Mouse (Mus musculus) midbrain, embryonic 13.5 days (tissue): Measurements from ENCODE around the gene Gnat1. TPM values are rescaled to one million over a fixed set of nuclear protein-coding genes. Genes with fewer than 3 reads are reported as not detected.

ENCODE experiments used
- ATAC-seq: fragments of 200-750 bp; cut with Nextera tagmentation; 2 replicates; pipeline ENCODE4 v1.8.0; 2017; ENCODE audit warnings: mild to moderate bottlenecking, moderate TSS enrichment, moderate library complexity
- H3K27ac ChIP-seq: fragments of 300-500 bp; sonication (generic); 2 replicates; pipeline ENCODE4 v1.5.1; 2015; ENCODE audit warnings: inconsistent platforms, mild to moderate bottlenecking, moderate library complexity
- H3K27me3 ChIP-seq: fragments of 300-500 bp; sonication (generic); 2 replicates; pipeline ENCODE4 v1.6.1; 2015; ENCODE audit warnings: mild to moderate bottlenecking, inconsistent platforms
- H3K36me3 ChIP-seq: fragments of 300-500 bp; sonication (generic); 2 replicates; pipeline ENCODE4 v1.6.1; 2015; ENCODE audit warnings: mild to moderate bottlenecking, inconsistent platforms
- H3K4me1 ChIP-seq: fragments of 300-500 bp; sonication (generic); replicated peaks from 2 replicates; pipeline ENCODE4 v1.6.1; 2015; ENCODE audit warnings: inconsistent platforms
- H3K4me2 ChIP-seq: fragments of 300-500 bp; sonication (generic); replicated peaks from 2 replicates; pipeline ENCODE4 v1.6.1; 2015; ENCODE audit warnings: moderate library complexity, mild to moderate bottlenecking, inconsistent platforms
- H3K4me3 ChIP-seq: fragments of 300-500 bp; sonication (generic); replicated peaks from 2 replicates; pipeline ENCODE4 v1.5.1; 2015; ENCODE audit warnings: mild to moderate bottlenecking, inconsistent platforms
- H3K9ac ChIP-seq: fragments of 300-500 bp; sonication (generic); replicated peaks from 2 replicates; pipeline ENCODE4 v1.6.1; 2015; ENCODE audit warnings: mild to moderate bottlenecking, inconsistent platforms
- H3K9me3 ChIP-seq: fragments of 300-500 bp; sonication (generic); 2 replicates; pipeline ENCODE4 v1.6.1; 2016; ENCODE audit warnings: mild to moderate bottlenecking, inconsistent platforms
- WGBS: fragments of 180-500 bp; shearing (Covaris S2); methylation state at CpG from one replicate; pipeline ENCODE4 v1.1.7; 2015; 5-methylcytosine and 5-hydroxymethylcytosine counted together
- polyA plus RNA-seq: library from polyadenylated mRNA; unstranded; fragments of >200 nt; fragmentation: Nextera tagmentation; extraction: Ambion mirVana; gene quantifications from 2 replicates; pipeline ENCODE4 v1.2.1, GENCODE M21; 2015

Gnat1 gene
- polyA plus RNA-seq, 1 experiment from 2014 or later = 2.7 TPM

DNA sequence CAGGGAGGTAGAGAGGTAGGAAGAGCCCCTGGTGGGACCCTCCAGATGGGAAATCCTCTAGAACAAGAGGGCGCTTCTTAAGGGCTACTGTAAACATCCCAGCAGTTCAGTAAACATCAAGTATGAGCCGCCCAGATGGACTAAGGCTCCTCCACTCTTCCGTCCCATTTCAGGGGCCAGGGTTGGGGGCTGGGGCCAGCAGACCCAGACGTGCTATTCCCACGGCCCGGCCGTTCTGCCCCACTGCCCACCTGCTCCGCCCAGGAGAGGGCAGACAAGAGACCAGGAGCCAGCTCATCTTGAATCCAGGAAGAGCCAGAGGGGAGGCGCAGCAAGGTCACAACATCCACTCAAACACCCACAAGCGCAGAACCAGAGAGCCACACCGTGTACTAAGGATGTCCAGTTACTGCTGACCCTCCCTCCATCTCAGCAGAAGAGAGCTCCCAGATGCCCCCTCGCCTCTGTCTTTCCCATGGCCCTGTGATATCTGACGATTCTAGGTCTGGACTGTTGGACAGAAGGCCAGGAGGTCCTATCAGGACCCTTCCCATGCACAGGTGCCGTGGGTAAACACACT lies 19.2 kb upstream of the Gnat1 start:
- 10% methylated on average over 14 of the region's 14 CpGs for WGBS
- H3K4me1 ChIP-seq = peaks cover 94% of the 10 kb centered on the region
- no peaks in the 10 kb centered on the region for H3K9me3 ChIP-seq
- H3K36me3 ChIP-seq = peaks cover 32% of the 10 kb centered on the region
- no peaks in the 10 kb centered on the region for H3K27me3 ChIP-seq
- peak overlapping the region; percentile 40 for H3K4me2 ChIP-seq
- peak overlapping the region; percentile 48 for H3K27ac ChIP-seq
- peak overlapping the region; percentile 15 for H3K9ac ChIP-seq
- no peak for ATAC-seq
- H3K4me3 ChIP-seq = peak overlapping the region; percentile 7; the same call in 1 of the 2 replicates

GRCm38 (mm10) chr9:107697811-107698521 lies 18.5 kb upstream of the Gnat1 start:
- no peaks in the 10 kb centered on the region for H3K9me3 ChIP-seq
- ATAC-seq = peak; percentile 35; the same call in 1 of the 2 replicates

GRCm38 (mm10) chr9:107696845-107697610 lies 17.5 kb upstream of the Gnat1 start:
- 13% methylated on average over 9 of the region's 9 CpGs for WGBS
- ATAC-seq = no peak
- no peaks in the 10 kb centered on the region for H3K9me3 ChIP-seq
- H3K4me3 ChIP-seq = no peak overlapping the region
- peaks cover 89% of the 10 kb centered on the region for H3K4me1 ChIP-seq
- H3K27me3 ChIP-seq = no peaks in the 10 kb centered on the region
- peaks cover 29% of the 10 kb centered on the region for H3K36me3 ChIP-seq
- peak overlapping the region; percentile 47; the same call in 1 of the 2 replicates for H3K27ac ChIP-seq
- peak overlapping the region; percentile 22; the same call in 1 of the 2 replicates for H3K4me2 ChIP-seq
- no peak overlapping the region; the same call in 1 of the 2 replicates for H3K9ac ChIP-seq

More at GRCm38 (mm10) chr9:107697811-107698521, 18.5 kb upstream of the Gnat1 start:
- peak overlapping the region; percentile 40 for H3K4me2 ChIP-seq
- peaks cover 28% of the 10 kb centered on the region for H3K36me3 ChIP-seq
- H3K9ac ChIP-seq = peak overlapping the region; percentile 50; the same call in 1 of the 2 replicates
- H3K4me3 ChIP-seq = no peak overlapping the region
- H3K27ac ChIP-seq = peak overlapping the region; percentile 61
- peaks cover 94% of the 10 kb centered on the region for H3K4me1 ChIP-seq
- WGBS = 7% methylated on average over 14 of the region's 14 CpGs
- no peaks in the 10 kb centered on the region for H3K27me3 ChIP-seq

- Histone ChIP-seq H3K36me3 (peaks cover 33% of the 10 kb centered on the region), H3K9ac (no peak overlapping the region), H3K27ac (0 out of 2 replicates have a peak overlapping the region, but pooled peaks have one; percentile 4), H3K27me3 (no peaks in the 10 kb centered on the region), H3K4me1 (peaks cover 81% of the 10 kb centered on the region), H3K4me2 (no peak overlapping the region), H3K9me3 (no peaks in the 10 kb centered on the region), H3K4me3 (no peak overlapping the region)
- no peak for ATAC-seq
- WGBS = 30% methylated on average over 6 of the region's 6 CpGs
Measured at GRCm38 (mm10) chr9:107696106-107696479, 16.6 kb upstream of the Gnat1 start.

DNA sequence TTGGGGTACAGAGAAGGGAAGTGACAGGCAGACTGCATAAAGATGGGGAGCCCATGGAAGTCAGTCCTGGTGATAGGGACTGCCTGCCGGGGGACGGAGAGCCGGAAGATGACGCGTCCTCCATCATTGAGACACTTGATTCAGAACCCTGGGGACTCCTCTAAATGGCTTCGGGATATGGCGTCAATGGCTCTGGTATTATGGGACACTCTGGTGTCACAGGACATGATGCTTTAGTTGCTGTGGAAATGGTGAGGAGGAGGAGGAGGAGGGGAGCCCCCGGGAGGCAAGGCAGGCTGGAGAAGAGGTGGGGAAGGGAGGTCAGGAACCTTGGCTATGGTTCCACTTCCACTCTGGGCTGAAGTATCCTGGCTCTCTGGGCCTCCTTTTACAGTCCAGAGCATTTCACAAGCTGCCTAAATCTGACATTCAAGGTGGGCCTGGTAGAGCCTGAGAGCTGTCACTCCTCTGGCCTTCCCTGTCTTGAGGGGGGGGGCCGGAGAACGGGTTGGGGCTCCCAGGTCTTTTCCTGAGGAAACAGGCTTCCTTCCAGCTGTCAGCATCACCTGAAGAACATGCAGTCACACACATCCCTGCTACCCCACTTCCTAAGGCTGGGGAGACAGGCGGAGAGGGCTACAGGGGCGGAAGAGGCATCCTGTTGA lies 16.1 kb upstream of the Gnat1 start:
- no peak overlapping the region for H3K4me2 ChIP-seq
- H3K36me3 ChIP-seq = peaks cover 38% of the 10 kb centered on the region
- no peak for ATAC-seq
- no peaks in the 10 kb centered on the region for H3K27me3 ChIP-seq
- 0 out of 2 replicates have a peak overlapping the region, but pooled peaks have one; percentile 4 for H3K27ac ChIP-seq
- no peak overlapping the region for H3K4me3 ChIP-seq
- peaks cover 76% of the 10 kb centered on the region for H3K4me1 ChIP-seq
- H3K9ac ChIP-seq = 0 out of 2 replicates have a peak overlapping the region, but pooled peaks have one; percentile 36
- H3K9me3 ChIP-seq = no peaks in the 10 kb centered on the region
- 76% methylated on average over 12 of the region's 12 CpGs for WGBS

DNA sequence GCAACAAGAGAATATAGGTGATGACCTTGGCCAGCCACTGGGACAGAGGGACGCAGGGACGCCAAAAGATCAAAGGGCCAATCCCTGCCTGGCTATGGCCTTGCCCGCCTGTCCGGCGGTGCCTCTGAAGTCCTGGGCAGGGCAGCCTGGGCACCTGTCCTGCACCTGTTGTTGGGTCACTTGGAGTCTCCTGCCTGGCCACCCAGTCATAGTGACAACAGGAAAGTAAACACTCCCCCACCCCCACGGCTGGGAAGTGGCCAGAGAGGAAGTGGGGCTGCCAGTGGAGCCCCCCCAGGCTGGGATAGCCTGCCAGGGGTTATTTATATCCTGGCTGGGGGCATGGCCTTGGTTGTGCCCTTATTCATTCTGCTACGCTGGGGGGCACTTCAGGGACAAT lies 15.1 kb upstream of the Gnat1 start:
- Histone ChIP-seq H3K9me3 (no peaks in the 10 kb centered on the region), H3K27ac (no peak overlapping the region), H3K36me3 (peaks cover 41% of the 10 kb centered on the region), H3K4me1 (peaks cover 66% of the 10 kb centered on the region), H3K9ac (no peak overlapping the region), H3K27me3 (no peaks in the 10 kb centered on the region), H3K4me3 (no peak overlapping the region), H3K4me2 (no peak overlapping the region)
- WGBS = 68% methylated on average over 7 of the region's 7 CpGs
- no peak for ATAC-seq

GRCm38 (mm10) chr9:107693433-107693987 lies 14.0 kb upstream of the Gnat1 start:
- no peaks in the 10 kb centered on the region for H3K27me3 ChIP-seq
- H3K4me3 ChIP-seq = no peak overlapping the region
- H3K36me3 ChIP-seq = peaks cover 51% of the 10 kb centered on the region
- peak overlapping the region; percentile 39; the same call in 1 of the 2 replicates for H3K27ac ChIP-seq
- no peak overlapping the region for H3K4me2 ChIP-seq
- 48% methylated on average over 4 of the region's 4 CpGs for WGBS
- H3K9me3 ChIP-seq = no peaks in the 10 kb centered on the region
- ATAC-seq = 0 out of 2 replicates have a peak, but pooled peaks have one; percentile 12
- H3K4me1 ChIP-seq = peaks cover 55% of the 10 kb centered on the region
- peak overlapping the region; percentile 32; the same call in 1 of the 2 replicates for H3K9ac ChIP-seq

DNA sequence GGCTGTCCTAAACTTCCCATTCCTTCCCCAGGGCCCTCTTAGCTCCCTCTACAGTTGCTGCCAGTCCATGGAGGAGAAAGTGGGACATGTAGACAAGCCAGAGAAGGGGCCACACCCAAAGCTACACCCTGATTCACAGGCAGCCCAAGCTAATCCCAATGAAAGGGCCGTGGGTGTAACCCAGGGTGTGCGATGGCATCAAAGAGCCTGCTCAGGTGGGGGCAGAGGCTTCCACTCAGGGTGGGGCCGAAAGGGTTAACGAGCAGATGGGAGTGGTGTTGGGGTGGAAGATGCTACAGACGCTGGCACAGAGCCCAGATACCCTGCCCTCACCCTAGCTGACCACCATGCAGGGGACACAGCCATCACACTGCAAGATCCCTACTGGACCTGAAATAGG lies 13.3 kb upstream of the Gnat1 start:
- H3K27me3 ChIP-seq = no peaks in the 10 kb centered on the region
- peak overlapping the region; percentile 32; the same call in 1 of the 2 replicates for H3K9ac ChIP-seq
- H3K4me3 ChIP-seq = no peak overlapping the region
- WGBS = 75% methylated on average over 5 of the region's 5 CpGs
- no peak for ATAC-seq
- peaks cover 58% of the 10 kb centered on the region for H3K36me3 ChIP-seq
- peaks cover 48% of the 10 kb centered on the region for H3K4me1 ChIP-seq
- no peak overlapping the region for H3K4me2 ChIP-seq
- peak overlapping the region; percentile 39; the same call in 1 of the 2 replicates for H3K27ac ChIP-seq
- no peaks in the 10 kb centered on the region for H3K9me3 ChIP-seq

DNA sequence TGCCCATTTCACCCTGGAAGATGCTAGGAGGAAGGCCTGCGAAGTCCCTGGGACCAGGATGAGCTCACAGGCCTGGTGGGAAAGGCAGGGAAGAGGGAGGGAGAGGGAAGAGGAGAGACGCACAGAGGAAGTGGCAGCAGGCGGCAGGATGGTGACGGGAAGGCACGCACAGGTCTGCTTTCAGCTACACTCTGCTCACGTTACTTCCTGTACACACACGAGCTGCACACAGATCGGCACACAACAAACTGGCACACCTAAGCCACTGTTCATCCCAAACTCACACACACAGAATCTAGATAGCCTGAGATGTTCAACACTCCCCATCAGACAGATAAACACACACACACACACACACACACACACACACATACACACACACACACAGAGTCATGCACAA lies 10.9 kb upstream of the Gnat1 start:
- Histone ChIP-seq H3K4me1 (peaks cover 24% of the 10 kb centered on the region), H3K9ac (no peak overlapping the region), H3K9me3 (no peaks in the 10 kb centered on the region), H3K4me3 (no peak overlapping the region), H3K4me2 (no peak overlapping the region), H3K27ac (0 out of 2 replicates have a peak overlapping the region, but pooled peaks have one; percentile 19), H3K27me3 (no peaks in the 10 kb centered on the region), H3K36me3 (peaks cover 76% of the 10 kb centered on the region)
- ATAC-seq = no peak
- WGBS = 88% methylated on average over 8 of the region's 8 CpGs

DNA sequence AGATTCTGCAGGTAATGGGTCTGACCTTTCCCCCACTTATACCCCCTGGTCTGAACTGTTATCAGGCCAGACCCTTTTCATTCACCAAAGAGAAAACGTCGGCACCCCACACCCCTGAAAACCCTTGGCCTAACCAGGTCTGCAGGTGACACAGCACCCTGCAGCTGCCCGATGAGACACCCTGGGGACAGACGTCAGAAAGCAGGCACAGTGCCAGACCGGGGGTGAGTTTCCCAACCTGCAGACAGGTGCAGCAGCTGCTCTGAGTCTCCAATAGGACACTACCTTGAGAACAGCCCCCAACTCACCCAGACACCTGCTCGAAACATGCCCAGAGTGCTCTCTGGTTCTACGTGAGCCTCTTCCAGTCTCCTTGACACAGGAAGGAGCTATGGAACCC lies 9.4 kb upstream of the Gnat1 start:
- no peaks in the 10 kb centered on the region for H3K9me3 ChIP-seq
- no peak overlapping the region for H3K27ac ChIP-seq
- ATAC-seq = no peak
- H3K9ac ChIP-seq = no peak overlapping the region
- H3K4me3 ChIP-seq = no peak overlapping the region
- peaks cover 13% of the 10 kb centered on the region for H3K4me1 ChIP-seq
- H3K36me3 ChIP-seq = peaks cover 87% of the 10 kb centered on the region
- 88% methylated on average over 7 of the region's 7 CpGs for WGBS
- H3K4me2 ChIP-seq = no peak overlapping the region
- no peaks in the 10 kb centered on the region for H3K27me3 ChIP-seq

DNA sequence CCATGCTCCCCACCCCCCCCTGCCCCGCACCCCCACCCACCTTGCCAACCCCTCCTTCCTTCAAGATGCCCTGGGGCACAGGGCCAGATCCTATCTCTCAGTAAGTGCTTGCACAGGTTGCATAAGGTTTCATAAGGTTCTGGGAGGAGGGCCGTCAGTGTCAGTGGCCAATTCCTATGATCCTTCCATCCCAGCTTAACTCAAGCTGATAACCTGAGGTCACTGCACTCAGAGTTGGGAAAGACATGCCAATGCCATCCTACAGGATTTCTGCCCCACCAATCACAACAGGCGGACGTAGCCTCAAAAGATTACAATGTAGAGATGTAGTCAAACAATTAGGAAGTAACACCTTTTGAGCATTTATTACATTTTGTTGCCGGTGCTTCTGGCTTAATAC lies 8.9 kb upstream of the Gnat1 start:
- no peak for ATAC-seq
- H3K9me3 ChIP-seq = no peaks in the 10 kb centered on the region
- no peaks in the 10 kb centered on the region for H3K27me3 ChIP-seq
- H3K36me3 ChIP-seq = peaks cover 92% of the 10 kb centered on the region
- H3K4me3 ChIP-seq = no peak overlapping the region
- H3K4me2 ChIP-seq = no peak overlapping the region
- WGBS = 90% methylated on average over 5 of the region's 5 CpGs
- H3K27ac ChIP-seq = no peak overlapping the region
- peaks cover 8% of the 10 kb centered on the region for H3K4me1 ChIP-seq
- no peak overlapping the region for H3K9ac ChIP-seq
